Mouse (Mus musculus) CD4-positive, CD25-positive, alpha-beta regulatory T cell, adult 4 months (primary cell): ENCODE data around the gene Anapc15-ps. TPM values are rescaled to one million over a fixed set of nuclear protein-coding genes. Genes with fewer than 3 reads are reported as not detected.
"Not testable (repeated sequence)": the region's sequence is repeated elsewhere in the genome, so short reads cannot be mapped to it uniquely, and the experiment has no call there.

Experiments
- ATAC-seq: one replicate; pipeline ENCODE4 v1.8.0; 2017
- polyA plus RNA-seq, 2 experiments: library from polyadenylated mRNA; unstranded; fragments of 100-300 nt; shearing (Covaris generic); gene quantifications; one replicate each; pipeline ENCODE4 v1.2.1; 2017

The Anapc15-ps gene
- polyA plus RNA-seq, 2 experiments from 2014 or later: not detected

DNA sequence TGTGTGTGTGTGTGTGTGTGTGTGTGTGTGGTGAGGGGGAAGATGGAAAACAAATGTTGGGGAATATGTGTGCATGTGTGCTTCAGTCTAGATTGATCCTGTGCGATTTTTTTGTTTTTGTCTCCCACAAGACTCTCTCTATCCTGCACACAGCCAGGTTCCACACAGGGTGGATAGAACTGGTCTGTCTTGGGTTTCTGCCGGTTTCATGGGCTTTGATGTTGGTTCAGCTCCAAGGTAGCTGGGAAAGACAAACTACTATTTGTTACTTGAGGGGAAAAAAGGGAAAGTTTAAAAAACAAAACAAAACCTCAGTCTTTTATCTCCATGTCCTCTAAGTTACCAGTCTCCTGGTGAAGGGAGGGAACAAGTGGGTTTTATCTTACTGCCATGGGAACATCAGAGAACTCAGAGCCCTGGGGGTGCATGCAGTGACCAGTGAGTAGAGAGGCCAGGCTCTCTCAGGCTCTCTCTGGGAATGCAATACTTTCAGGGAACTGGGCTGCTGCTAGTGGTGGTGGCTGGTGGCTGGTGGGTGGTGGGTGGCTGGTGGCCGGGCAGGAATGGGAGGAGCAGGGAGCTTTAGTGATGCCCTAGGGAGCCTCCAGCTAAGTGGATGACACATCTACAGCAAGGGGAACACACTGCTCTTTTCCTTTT is 5.8 kb downstream of the Anapc15-ps start:
- ATAC-seq: no peak

DNA sequence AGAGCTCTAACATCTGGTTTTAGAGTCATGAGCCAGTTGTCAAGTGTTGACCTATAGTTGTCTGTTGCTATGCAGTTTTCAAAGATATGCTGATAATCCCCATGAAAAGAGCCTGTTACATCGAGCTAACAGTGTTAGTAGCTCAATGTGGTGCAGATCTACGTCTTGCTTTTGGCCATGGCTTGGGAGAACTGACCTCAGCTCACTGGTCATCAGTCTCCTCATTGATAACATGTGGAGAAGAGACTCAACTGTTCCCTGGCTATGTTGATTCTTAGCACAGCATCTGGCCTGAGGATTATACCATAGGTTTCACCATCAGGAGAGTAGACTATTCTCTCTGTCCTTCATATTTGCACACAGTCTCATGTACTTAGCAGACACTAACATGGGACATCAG is 6.5 kb downstream of the Anapc15-ps start:
- no peak for ATAC-seq

GRCm38 (mm10) chr10:95665426-95665990 is 7.7 kb downstream of the Anapc15-ps start:
- ATAC-seq: no peak

DNA sequence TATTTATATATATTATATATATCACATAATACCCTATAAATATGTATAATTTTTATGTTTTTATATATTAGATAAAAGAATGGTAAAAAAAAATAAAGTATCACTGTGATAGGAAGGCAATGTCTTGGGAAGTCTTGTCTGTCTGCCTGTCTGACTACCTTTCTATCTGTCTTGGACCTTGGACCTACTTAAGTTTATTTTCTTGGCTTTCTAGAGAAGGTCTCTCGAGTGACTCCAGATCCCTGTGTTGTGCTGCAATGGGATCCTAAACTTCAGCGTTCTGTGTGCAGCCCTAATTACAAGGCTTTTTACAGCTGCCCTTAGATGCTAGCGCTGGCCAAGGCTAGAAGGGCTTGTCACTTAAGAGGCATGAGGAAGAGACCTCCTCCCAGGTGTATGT is 8.6 kb downstream of the Anapc15-ps start:
- ATAC-seq: no peak

DNA sequence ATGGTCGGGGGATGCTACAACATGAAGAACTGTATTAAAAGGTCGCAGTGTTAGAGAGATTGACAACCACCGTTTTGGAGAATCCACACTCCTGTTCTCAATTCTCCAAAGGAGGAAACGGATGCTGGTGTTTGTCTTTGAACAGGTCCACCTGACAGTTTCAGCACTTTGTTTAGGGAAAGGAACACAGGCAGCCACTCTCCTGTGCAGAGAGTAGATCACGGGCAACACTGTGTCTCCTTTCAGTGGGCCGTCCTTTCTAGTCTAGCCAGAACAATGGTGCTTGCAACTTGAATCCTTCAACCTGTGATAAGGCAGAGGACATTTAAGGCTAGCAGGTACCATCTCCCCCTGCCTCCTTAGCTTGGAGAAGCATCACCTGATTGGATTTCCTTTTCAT is 12.9 kb downstream of the Anapc15-ps start:
- ATAC-seq: no peak

DNA sequence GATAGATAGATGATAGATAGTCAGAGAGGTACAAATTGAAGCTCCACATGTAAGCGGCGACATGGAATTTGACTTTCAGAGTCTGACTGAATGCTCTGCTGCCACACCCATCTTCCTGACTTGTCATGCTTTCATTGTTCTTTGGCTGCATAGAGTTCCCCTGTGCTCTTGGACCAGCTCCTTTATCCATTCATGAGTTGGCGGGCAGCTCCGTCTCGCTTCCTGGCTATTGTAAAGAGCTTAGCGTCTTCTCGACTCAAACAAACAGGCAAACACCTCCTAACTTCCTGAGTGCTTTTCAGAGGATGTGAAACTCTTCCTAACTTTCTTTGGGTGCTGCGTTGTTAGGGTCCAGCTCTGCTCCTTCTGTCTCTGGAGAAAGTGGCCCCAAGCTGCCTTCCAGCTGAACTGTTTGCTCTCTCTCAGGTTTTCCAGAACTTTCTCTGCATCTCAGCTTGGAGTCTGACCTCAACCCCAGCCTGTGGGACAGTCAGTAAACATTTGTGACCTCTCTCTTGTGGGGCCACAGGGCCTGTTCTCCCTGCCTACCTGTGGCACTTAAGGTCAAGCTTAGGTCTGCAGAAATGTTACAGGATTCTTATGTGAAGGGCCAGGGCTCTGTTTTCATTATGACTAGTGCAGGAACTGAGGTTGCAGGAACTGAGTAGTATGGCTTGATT is 13.6 kb downstream of the Anapc15-ps start:
- no peak for ATAC-seq

DNA sequence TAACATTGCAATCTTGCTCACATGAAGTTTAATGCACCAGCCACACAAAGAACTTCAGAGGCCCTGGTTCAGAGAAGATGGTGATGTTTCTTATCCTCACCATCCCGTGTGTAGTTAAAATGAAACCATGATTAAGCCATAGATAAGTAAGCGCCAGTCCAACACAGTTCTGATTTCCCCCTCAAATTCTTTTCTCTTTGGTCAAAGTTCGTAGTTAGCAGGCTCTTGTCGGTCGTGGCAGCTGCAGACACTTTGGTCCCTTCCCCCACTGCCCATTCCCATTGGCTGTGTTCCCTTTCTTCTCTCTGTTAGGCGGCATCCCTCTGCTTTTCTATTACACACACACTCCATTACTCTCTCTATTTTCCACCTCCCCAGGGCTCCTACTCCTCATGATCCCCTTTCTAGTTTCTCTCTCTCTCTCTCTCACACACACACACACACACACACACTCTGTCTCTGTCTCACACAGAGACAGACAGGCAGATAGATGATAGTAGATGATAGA is 14.4 kb downstream of the Anapc15-ps start:
- no peak for ATAC-seq

- no peak for ATAC-seq
Measured at GRCm38 (mm10) chr10:95656236-95657225, 16.7 kb downstream of the Anapc15-ps start.

DNA sequence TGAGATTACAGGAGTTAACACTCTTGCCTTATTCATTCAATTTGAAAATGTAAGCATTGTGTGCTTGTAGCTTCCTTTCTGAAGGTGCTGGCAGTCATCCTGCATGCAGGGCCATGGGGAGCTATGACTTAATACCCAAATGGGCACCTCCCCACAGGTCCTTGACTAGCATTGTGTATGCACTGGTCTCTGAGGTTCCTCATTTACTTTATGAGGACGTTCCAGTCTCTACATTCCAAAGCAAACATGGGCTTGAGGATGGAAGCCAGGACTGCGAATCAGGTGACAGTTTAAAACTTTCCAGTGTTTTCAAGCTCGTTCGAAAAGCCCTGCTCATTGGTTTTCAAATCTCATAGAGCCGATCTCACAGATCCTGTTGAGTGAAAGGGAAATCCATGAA is 21.1 kb downstream of the Anapc15-ps start:
- ATAC-seq: no peak

- no peak for ATAC-seq
Measured at GRCm38 (mm10) chr10:95648326-95648888, 24.8 kb downstream of the Anapc15-ps start.

GRCm38 (mm10) chr10:95647128-95647527 is 26.1 kb downstream of the Anapc15-ps start:
- no peak for ATAC-seq

DNA sequence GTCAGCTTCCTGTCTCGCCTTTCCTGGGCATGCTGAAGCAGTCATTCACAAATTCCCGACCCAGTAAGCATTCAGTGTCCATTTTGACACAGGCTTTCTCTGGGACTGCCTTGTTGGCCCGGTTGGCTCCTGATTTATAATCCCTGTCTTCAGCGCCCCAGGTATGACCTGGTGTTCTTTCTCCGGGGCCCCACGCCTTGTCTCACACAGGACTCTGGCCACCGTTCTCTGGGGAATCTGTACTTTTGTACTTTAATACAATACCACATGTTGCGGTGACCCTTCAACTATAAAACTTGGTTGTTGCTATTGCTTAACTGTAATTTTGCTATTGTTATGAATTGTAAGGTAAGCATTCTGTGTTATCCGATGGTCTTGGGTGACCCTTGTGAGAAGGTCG is 26.7 kb downstream of the Anapc15-ps start:
- ATAC-seq: no peak

DNA sequence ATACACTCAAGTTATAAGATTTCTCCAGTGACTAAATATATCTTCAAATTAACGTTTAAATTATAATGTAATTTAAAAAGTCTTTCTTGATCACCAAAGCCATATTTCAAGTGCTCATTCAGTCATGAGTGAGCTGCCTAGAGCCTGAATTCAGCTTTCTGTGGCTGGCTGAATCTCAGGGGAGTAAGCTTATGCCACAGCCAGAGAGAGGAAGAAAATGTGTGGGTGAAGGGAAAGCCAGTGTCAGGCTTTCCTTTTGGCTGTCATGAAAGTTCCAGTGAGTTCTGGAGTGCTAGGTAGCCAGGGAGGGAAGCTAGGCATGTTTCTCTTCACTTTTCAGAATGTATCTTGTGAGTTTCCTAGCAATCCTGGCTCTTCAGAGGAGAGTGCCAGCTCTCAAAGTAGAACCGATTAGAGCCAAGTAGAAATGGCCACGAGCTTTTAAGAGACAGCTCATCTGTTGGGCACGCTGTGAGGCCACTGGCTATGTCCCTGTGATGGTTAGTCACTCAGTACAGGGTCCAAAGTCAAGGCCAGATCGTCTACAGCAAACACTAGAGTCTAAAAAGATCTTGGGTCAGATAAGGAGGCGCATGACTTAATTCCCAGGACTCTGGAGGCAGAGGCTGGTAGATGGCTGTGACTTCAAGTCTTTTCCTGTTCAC is 29.4 kb downstream of the Anapc15-ps start:
- no peak for ATAC-seq

- ATAC-seq: no peak
Measured at GRCm38 (mm10) chr10:95643042-95643441, 30.2 kb downstream of the Anapc15-ps start.

DNA sequence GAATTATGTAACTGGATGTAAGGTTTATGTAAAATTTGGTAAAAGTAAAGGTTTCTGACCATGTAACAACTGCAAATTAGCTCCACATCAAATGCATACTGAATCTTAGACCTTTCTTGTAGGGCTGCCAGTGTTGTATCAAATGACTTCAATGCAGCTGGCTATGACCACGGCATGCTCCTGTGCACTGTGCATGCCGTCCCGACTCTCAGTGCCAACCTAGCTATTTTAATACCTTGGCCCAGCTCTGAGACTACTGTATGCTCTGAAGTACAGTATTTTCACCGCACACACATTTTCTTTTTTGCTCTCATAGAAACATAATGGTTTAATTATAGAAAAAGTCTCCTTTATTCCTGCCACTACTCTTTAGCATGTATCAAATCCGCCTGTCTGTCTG is 31.9 kb downstream of the Anapc15-ps start:
- no peak for ATAC-seq

GRCm38 (mm10) chr10:95639429-95639828 is 33.8 kb downstream of the Anapc15-ps start:
- ATAC-seq: no peak

DNA sequence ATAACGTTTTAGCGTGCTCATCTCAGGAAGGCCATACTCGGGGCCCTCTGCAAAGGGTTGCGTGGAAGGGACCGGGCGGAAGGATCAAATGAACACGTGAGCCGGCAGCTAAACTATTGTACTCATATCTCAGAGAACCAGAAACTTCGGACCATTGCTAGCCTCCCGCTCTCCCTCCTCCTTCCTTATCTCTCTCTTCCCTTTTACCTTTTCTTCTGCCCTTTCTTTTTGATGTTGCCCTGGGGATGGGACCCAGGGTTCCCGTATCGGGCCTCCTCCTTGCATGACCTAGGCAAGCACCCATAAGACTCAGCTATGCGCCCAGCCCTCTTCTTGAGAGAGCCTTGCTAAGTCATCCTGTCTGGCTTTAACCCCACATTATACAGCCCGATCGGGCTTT is 38.5 kb downstream of the Anapc15-ps start:
- ATAC-seq: no peak

- no peak for ATAC-seq
Measured at GRCm38 (mm10) chr10:95634261-95634660, 39.0 kb downstream of the Anapc15-ps start.

DNA sequence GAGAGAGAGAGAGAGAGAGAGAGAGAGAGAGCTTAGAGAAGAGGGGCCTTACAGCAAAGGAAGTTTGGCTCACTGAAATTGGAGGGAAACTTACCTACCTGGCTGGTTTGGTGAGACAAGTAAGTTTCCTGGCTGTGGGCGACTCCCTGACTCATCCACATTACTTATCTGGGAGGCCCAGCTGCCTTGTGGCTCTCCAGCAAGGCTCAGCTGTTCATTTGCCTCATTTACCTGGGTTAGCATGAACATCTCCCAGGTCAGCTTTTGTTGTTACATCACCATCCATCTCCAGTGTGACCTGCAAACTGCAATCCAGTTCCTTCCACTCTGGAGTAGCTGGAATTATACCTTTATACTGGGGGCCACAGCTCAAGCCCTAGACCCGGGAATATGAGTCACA is 41.7 kb downstream of the Anapc15-ps start:
- no peak for ATAC-seq

GRCm38 (mm10) chr10:95630726-95631345 is 42.4 kb downstream of the Anapc15-ps start:
- ATAC-seq: no peak

DNA sequence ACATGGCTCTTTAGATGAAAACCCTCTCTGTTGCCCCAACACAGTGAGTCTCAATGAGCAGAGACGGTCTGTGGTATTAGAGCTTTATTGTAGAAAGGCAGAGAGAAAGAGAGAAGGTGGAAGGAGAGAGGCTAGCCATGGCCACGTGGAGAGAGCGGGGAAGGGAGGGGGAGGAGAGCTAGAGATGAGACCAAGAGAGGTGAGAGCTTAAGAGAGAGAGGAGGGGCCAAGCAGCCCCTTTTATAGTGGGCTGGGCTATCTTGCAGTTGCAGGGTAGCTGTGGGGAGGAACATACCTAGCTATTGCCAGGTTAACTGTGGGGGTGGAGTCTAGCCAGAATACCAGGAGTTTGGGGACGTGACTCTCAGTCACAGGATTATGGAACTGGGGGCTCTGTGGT is 43.1 kb downstream of the Anapc15-ps start:
- not testable (repeated sequence) for ATAC-seq
